Mouse (Mus musculus): Measurements from ENCODE around the gene Hrh2.

Hrh2 gene

DNA sequence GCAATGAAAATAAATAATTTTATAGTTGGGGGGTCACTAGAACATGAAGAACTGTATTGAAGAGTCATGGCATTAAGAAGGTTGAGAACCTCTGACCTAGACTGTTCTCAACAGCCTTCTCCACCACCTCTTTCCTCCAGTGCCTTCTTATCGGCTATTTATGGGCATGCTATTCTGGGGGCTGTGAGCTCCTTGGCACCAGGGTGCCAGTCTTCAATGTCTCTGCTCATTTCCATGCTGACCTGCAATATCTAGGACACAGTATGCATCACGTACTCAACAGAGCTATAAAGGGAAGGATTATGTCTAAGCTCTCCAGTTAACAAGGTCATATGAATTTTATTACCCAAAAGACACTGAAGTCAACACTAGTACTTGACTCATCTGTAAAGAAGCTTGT lies 14.6 kb upstream of the Hrh2 start:
- DNase-seq = no peak

DNA sequence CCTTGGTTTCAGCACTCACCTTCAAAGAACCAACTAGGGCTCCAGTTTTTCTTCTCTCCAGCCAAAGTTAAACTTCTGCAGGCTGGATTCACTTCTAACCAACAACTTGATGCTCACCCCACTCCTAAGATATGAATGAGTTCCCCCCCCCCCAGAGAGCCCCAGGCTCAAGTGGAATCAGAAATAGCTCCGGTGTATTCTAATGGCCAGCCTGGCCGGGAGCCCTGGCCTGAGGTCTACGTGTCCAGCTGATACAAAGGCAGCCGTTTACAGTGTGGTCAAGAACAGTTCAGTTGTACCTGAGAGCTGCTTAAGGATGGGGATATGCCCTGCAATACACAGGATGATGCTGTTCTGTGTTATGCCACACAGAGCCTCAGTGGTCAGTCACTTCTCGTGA lies 13.3 kb upstream of the Hrh2 start:
- no peak for DNase-seq

GRCm38 (mm10) chr13:54179971-54180370 lies 12.0 kb upstream of the Hrh2 start:
- no peak for DNase-seq

- no peak for DNase-seq
Measured at GRCm38 (mm10) chr13:54180461-54180860, 11.5 kb upstream of the Hrh2 start.

DNA sequence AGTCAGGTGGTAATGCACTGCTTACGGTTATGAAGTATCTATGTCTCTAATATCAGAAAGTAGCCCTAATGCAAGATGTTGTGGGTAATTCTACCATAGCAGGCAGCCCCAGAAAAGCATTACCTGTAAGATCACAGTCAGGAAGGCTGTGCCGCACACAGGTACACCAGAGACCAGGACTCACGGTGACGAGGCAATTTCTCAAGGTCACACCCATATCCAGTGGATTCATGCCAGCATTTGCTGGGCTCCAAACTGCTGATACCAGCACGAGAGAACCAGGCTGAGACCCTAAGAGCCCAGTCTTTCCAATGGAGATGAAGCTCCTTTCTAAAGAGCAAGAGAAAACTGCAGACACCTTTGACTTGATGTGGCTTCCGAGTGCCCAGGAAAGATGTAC lies 10.6 kb upstream of the Hrh2 start:
- no peak for DNase-seq

- no peak for DNase-seq
Measured at GRCm38 (mm10) chr13:54181947-54182346, 10.0 kb upstream of the Hrh2 start.

DNA sequence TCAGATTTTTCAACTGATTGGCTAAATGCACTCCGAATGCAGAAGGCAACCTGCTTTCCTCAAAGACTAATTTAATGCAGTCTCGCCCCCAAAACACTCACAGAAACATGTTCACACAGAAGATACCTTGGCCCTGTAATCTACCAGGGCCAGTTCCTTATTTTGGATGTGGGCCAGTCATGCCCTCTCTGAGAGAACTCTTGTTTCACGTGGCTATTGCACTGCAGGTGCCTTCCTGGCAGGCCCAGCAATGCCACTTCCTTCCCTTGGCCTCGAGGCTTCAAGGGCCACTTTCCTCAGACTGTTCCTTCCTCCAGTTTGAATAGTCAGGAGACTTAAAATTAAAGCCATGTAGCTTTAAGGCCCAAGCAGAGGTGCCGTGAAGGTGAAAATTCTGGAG lies 5.5 kb upstream of the Hrh2 start:
- no peak for DNase-seq

GRCm38 (mm10) chr13:54188190-54188706 lies 3.7 kb upstream of the Hrh2 start:
- peak; percentile 30 for DNase-seq

DNA sequence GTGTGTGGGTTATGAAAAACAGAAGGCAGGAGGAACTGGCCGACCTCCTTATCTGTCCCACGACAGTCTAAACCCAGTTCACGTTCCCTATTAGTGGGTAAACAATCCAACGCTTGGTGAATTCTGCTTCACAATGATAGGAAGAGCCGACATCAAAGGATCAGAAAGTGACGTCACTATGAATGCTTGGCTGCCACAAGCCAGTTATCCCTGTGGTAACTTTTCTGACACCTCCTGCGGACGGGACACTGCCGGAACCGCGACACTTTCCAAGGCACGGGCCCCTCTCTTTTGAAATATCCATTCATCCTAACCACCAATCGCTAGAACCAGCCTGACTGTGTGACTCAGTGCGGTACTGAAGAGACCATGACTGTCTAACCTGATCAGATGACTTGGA lies 2.0 kb upstream of the Hrh2 start:
- DNase-seq = no peak

- DNase-seq = no peak
Measured at GRCm38 (mm10) chr13:54191181-54191580, 748 bp upstream of the Hrh2 start.

- DNase-seq = no peak
Measured at GRCm38 (mm10) chr13:54193580-54193979, 1.7 kb downstream of the Hrh2 start.

DNA sequence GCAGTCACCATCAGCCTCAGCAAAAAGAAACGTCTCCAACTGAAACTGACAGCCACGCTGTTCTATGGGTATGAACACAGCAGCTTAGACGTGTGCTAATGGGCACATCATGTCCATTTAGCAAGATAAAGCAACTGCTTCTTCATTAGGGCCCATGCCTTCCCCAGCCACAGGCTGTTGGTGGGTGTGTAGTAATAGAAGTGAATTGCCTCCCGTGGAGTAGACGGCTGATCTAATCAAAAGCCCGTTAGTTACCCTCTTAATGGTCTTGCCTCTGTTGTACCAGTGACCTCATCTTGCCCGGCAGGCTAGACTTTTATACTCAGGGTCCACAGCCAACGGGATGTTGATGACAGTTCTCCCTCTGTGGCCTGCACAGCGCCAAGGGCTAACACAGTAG lies 7.1 kb downstream of the Hrh2 start:
- no peak for DNase-seq

GRCm38 (mm10) chr13:54202458-54202857 lies 10.5 kb downstream of the Hrh2 start:
- no peak for DNase-seq

DNA sequence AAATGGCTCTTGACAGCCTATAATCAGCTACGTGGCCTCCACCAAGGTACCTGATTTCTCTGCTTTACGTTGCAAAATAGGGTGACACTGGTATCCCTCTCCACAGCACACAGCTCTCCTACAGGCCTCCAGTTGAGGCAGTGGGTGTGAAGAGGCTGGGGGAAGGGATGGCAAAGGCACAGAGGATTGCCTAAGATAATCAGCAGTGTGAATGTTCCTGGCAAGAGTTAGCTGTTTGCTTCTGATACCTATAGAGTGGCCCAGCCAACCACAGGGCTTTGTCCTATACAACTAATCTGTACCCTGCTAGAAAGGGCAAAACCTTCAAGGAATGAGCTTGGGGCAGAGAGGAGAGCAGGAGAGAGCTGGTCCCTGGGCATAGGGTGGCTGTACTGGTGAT lies 11.5 kb downstream of the Hrh2 start:
- DNase-seq = no peak

DNA sequence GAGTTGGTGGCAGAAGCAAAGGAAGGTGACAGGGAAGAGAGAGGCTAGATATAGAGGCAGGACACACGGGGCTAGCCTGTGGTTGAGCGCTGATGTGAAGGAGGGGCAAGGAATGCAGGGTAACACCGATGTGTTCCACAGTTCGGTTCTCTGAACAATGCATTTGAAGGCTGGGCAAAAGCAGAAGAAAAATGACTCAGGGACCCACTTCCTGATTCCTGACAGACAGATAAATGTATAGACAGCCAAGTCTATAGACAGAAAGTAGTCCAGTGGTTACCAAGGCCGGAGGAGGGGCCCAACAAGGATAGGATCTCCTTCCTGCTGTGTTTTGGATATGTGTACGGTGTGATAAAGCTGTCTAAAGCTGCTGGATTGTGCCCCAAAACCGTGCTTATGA lies 13.3 kb downstream of the Hrh2 start:
- no peak for DNase-seq

- DNase-seq = no peak
Measured at GRCm38 (mm10) chr13:54206140-54206753, 14.3 kb downstream of the Hrh2 start.

GRCm38 (mm10) chr13:54209476-54210253 lies 17.7 kb downstream of the Hrh2 start:
- peak; percentile 47 for DNase-seq

- DNase-seq = no peak
Measured at GRCm38 (mm10) chr13:54211528-54212488, 19.9 kb downstream of the Hrh2 start.

DNA sequence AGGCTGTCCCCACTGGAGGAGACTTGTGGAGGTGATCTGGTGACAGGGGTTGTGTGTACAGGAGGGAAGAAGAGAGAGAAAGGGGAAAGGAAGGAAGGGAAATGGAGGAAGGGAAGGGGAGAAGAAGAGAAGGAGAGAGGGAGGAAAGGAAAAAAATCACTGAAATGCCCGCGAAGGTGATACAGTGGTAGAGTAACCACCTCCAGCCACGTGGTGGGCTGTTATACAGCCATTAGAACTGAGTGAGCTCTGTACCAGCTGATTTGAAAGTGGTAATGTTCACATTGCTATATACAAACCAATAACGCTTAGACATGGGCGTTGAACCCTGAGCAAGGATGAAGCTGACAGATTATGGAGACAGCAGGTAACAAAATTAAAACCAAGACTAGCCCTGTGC lies 20.6 kb downstream of the Hrh2 start:
- DNase-seq = no peak

DNA sequence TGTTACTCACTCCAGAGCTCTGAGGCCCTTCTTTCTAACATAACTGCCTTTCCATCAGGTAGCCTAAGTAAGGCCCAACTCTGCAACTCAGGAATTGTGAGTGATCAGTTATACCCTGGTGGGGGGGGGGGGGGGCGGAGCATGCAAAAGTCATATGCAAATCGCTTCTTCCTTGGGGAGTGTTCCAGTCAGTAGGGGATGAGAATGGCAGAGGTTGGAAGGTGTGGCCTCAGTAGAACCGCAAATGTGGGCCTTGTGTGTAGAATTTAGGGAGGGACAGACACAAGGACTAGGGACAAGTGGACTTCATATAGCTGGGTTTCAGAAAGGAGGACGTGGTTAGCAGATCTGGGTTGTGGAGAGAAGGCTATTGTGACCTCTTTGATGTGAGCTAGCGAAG lies 23.3 kb downstream of the Hrh2 start:
- DNase-seq = no peak

DNA sequence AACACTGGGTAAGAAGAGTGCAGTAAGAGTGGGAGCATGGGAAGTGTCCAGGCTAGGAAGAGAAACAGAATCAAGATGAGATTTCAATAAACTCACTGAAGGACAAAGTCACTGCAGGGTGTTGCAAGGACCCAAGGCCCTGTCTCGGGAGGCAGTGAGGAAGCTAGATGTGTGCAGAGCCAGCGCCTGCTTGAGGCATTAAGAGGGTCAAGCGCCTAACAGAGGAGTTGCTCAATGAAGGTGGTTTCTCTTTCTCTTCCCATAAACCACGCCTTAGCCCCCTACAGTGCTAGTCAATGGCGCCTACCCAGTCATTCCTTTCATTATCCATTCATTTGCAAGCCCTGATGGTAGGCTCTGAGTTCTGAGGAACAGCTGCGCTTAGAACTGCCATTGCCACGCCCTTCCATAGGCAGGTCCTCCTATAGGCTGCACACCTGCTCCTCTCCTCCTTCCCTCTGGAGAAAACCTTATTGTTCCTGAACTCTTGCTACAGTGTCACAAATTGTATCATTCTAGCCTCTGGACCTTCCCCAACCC lies 23.9 kb downstream of the Hrh2 start:
- no peak for DNase-seq

DNA sequence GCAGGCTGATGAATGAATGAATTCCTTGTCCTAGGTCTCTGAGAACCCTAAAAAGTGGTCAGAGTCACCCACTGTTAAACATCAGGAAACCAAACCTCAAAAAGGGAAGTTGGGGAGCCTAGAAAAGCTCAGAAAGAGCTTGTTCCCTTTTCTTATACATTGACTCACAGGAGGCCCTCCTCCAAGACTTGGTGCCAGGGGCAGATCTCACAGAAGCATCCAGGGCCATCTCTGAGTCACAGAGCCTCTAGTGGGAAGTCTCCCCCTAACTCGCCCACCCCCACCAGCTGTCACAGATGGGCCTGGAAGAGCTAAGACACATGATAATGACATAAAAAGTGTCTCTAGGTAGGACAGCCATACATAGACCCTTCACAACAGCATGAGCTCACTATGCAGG lies 26.4 kb downstream of the Hrh2 start:
- DNase-seq = no peak

DNA sequence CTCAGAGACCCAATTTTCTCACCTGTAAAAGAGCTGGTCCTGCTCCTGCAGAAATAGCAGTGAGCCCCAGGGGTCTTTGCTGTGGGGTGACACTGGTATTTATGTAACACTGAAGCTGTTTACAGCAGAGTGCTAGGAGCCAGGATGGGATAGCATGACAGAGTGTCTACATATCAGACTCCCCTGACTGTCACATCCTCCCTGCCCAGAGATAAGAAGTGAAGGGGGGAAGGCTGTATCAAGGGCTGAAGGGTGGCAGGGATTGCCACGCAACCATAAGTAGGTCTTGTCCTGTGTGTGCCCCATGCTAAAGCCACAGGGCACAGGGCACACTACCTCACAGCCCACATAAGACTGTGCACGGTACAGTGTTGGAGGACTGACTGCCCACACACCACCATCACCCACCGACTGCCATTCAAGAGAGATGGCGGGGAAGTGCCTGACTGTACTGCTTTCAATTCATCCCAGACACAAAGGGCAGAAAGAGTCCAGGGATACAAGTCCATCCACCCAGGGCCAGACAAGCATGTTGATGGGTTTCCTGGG lies 29.8 kb downstream of the Hrh2 start:
- no peak for DNase-seq

All from thymus, postnatal 25 days (tissue).